Mouse (Mus musculus) bone marrow macrophage, adult 2 months (primary cell): Measurements from ENCODE around the gene Prss16. TPM values are rescaled to one million over a fixed set of nuclear protein-coding genes. Genes with fewer than 3 reads are reported as not detected.

ENCODE experiments used
- H3K27ac ChIP-seq: 2 replicates; pipeline ENCODE4 v1.5.1; 2012; ENCODE audit warnings: low read depth, low read length; ENCODE audit not compliant: insufficient read depth
- H3K4me1 ChIP-seq: 2 replicates; pipeline ENCODE4 v1.6.1; 2012; ENCODE audit warnings: low read length; ENCODE audit not compliant: control insufficient read depth, insufficient read depth
- H3K4me3 ChIP-seq: 2 replicates; pipeline ENCODE4 v1.5.1; 2012; ENCODE audit warnings: mild to moderate bottlenecking, low read length, moderate library complexity; ENCODE audit not compliant: insufficient read depth
- CTCF ChIP-seq: IDR thresholded peaks from 2 replicates; pipeline ENCODE4 v1.5.1; 2012; ENCODE audit warnings: low read depth, mild to moderate bottlenecking, low read length, moderate library complexity
- POLR2A ChIP-seq: IDR thresholded peaks from 2 replicates; pipeline ENCODE4 v1.6.1; 2012; ENCODE audit warnings: mild to moderate bottlenecking, low read depth, low read length, borderline replicate concordance
- polyA plus RNA-seq: library from polyadenylated mRNA; stranded (reverse); fragments of >200 nt; gene quantifications from 2 replicates; pipeline ENCODE4 v1.2.4, GENCODE M21; 2012; ENCODE audit not compliant: missing spikeins, insufficient read depth, insufficient read length

Gene Prss16
- polyA plus RNA-seq, 1 experiment = 3.4 TPM

DNA sequence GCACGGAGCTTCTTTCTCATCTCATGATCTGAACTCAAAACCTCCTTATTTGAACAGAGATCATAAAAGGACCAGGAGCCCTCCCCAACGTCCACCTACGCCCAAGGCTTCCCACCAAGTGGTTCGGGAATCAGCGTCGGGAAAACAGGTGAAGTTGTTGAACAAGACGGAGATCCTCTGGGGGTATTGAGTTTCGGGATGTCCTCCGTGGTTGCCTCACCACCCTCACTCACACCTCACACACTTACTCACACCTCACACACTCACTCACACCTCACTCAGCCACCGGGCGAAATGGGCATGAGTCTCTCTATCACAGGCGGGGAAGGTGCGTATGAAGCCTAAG, 12.7 kb downstream of the Prss16 start:
- Histone ChIP-seq H3K27ac (no peak overlapping the region), H3K4me1 (peaks cover 9% of the 10 kb centered on the region), H3K4me3 (peak overlapping the region; percentile 50)
- TF ChIP-seq POLR2A (no peak), CTCF (no peak)

DNA sequence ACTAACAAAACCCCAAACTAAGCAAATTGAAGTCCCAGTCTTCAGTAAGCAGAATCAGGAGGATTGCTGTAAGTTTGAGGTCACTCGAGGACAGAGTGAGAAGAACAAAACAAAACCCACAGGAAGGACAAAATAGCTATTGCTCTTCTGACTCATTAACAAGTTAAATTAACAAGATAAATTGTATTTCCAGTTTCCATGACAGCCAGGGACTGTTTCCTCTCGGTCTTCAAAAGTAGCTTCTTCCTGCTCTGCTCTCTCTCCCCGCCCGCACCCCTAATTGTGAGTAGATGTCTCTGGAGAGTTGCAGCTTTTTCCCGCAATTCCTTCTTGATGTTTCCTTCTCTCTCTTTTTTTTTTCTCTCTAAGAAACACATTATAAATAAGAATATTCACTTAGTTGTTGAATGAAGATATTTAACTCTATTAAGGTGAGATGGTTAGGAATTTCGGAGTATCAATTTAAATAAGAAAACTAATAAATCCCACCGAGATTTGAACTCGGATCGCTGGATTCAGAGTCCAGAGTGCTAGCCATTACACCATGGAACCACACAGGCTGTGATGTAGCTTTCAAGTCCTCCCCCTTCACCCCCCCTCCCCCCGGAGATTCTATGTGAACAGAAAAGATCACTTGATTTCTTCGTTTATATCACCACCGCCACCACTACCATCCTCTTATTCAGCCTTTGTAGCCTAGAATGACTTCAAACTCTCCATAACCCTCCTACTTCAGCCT, 13.3 kb downstream of the Prss16 start:
- H3K4me3 ChIP-seq = peak overlapping the region; percentile 60
- H3K4me1 ChIP-seq = peaks cover 6% of the 10 kb centered on the region
- TF ChIP-seq CTCF (no peak), POLR2A (no peak)
- H3K27ac ChIP-seq = no peak overlapping the region

GRCm38 (mm10) chr13:21995331-21995914, 14.1 kb downstream of the Prss16 start:
- peak overlapping the region; percentile 60 for H3K4me3 ChIP-seq
- H3K4me1 ChIP-seq = no peaks in the 10 kb centered on the region
- H3K27ac ChIP-seq = no peak overlapping the region
- TF ChIP-seq CTCF = no peak

- H3K4me3 ChIP-seq = peak overlapping the region; percentile 60
- TF ChIP-seq POLR2A (no peak), CTCF (no peak)
- no peak overlapping the region for H3K27ac ChIP-seq
- H3K4me1 ChIP-seq = no peaks in the 10 kb centered on the region
These were observed 14.6 kb downstream of the Prss16 start for GRCm38 (mm10) chr13:21994896-21995295.

- TF ChIP-seq POLR2A = no peak
- no peak for TF ChIP-seq CTCF
- Histone ChIP-seq H3K4me3 (peak overlapping the region; percentile 45), H3K27ac (no peak overlapping the region), H3K4me1 (no peaks in the 10 kb centered on the region)
These were observed 15.4 kb downstream of the Prss16 start for GRCm38 (mm10) chr13:21993957-21994738.

DNA sequence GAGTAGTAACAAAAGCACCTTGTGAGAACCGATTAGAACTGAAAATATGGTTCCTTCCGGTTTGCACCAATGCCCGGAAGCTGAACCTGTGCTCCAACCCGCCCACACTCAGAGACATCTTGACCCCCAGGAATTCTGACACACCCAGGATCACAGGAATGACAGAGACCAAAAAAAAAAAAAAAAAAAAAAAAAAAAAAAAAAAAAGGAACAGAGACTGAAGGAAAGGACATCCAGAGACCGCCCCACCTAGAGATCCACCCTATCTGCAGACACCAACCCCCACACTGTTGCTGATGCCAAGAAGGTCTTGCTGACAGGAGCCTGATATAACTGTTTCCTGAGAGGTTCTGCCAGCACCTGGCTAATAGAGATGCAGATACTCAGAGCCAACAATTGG, 17.0 kb downstream of the Prss16 start:
- TF ChIP-seq POLR2A (no peak), CTCF (no peak)
- Histone ChIP-seq H3K4me1 (no peaks in the 10 kb centered on the region), H3K4me3 (no peak overlapping the region), H3K27ac (no peak overlapping the region)

DNA sequence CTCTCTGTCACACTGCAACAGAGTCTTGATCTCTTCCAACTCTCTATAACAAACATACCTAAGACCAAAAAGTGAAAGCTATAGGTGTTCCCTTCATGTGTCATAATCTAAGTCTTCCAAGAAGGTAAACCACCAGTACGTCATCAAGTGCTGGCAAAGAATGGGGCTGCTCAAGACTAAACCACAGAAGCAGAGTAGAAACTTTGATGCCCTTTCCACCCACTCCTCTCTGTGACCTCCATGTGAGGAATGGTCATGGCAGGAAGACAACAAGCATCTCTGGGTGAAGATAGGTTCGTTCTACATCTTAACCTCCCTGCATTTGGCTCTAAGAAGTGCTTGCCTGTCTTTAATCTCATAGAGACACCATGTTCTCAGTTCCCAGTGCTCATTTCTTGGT, 25.1 kb downstream of the Prss16 start:
- Histone ChIP-seq H3K27ac (no peak overlapping the region), H3K4me3 (no peak overlapping the region), H3K4me1 (0 out of 2 replicates have a peak, but pooled peaks cover 2% of the 10 kb centered on the region)
- no peak for TF ChIP-seq POLR2A
- TF ChIP-seq CTCF = no peak

- TF ChIP-seq POLR2A (no peak), CTCF (no peak)
- Histone ChIP-seq H3K4me3 (peak overlapping the region; percentile 62), H3K4me1 (0 out of 2 replicates have a peak, but pooled peaks cover 2% of the 10 kb centered on the region)
These were observed 27.7 kb downstream of the Prss16 start for GRCm38 (mm10) chr13:21981803-21982193.

DNA sequence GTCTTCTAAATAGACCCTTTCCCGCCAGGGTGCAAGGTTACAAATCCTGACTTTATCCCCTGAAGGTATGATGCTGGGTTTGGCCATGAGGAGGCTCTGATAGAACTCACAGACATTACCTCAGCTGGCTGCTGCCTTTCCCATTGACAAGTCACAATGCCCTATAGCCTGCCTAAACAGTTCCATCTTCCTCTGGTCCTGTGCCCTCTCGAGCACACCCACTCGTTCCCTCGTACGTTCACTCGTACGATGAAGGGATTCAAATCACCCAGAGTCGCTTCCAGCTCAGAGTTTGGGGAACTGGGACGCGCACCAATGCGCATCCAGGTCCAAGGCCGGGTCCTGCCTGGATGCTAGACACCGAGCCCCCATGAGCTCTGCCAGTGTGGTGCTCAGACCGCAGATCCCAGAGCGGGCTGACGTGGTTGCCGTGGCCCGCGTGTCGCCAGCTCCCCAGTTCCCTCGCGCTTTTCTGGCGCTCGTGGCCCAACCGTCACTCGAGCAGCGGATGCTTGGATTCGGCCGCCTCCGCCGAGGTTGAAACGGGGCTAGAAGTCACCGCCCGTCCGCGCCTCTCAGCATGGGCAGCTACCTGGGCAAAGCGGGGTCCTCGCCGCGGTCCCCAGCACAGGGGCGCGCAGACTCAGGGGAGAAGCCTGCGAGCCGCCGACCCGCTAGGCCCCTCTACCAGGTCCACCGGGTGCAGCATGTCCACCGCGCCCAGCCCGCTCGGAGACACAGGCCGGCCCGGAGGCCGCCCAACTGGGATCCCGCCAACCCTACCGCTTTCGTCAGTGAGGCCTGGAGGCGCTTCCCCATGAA, 28.4 kb downstream of the Prss16 start, which contains the start of gene Pom121l2:
Gene Pom121l2, plus strand, starts transcription at position 214 of the 822 bp plus-strand sequence.
- peak within 1 kb of the TSS; percentile 62 for H3K4me3 ChIP-seq

More at GRCm38 (mm10) chr13:21981803-21982193, 27.7 kb downstream of the Prss16 start:
- no peak overlapping the region for H3K27ac ChIP-seq

More for the DNA sequence above, 28.4 kb downstream of the Prss16 start, which contains the start of gene Pom121l2:
- TF ChIP-seq CTCF (no peak), POLR2A (no peak)
- Histone ChIP-seq H3K4me1 (0 out of 2 replicates have a peak, but pooled peaks cover 2% of the 10 kb centered on the region), H3K27ac (no peak within 1 kb of the TSS)
